Mouse (Mus musculus): ENCODE measurements around the gene Vsig2.

DNA sequence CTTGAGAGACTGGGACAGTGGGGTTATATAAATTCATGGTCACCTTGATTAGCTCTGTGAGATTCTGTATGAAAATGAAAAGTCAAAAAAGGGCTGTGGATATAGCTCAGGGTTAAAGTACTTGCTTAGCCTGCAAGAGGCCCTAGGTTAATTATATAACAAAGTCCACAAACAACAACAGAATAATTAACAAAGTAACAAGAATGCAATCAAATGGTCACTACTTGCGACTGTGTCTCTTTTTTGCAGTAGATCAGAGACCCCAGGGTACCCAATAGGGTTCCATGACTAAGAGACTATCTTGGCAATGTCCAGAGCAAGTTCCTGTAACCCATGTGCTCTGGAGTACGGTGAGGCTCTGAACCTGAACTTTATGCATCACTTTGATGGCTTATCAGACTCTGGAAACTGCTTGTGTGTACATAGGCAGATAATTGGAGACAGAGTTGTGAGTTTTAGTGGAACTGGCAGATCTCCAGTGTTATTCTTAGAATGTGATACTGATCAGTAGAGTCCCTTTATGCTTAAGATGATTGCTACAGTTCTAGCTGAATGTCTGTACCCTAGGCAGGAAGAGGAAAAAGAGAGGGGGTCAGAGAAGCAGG lies 30.3 kb downstream of the Vsig2 start:
- TF ChIP-seq POLR2AphosphoS2 (IDR thresholded peaks at IDR 0.05; ENCODE audit: insufficient read length, low read depth) (no peak), POLR2A (IDR thresholded peaks at IDR 0.05; ENCODE audit: insufficient read length, low read depth) (no peak), MAX (IDR thresholded peaks at IDR 0.05; ENCODE audit: low read depth) (no peak), TCF12 (IDR thresholded peaks at IDR 0.05; ENCODE audit: insufficient read depth, poor library complexity, severe bottlenecking) (no peak), USF1 (IDR thresholded peaks at IDR 0.05; ENCODE audit: low read depth) (no peak), MYOG (IDR thresholded peaks at IDR 0.05; ENCODE audit: control insufficient read depth in 1 of 3, insufficient read depth in 1 of 3, insufficient read length in 2 of 3, low read depth in 2 of 3) (no peak), TCF3 (IDR thresholded peaks at IDR 0.05; ENCODE audit: insufficient read length, low read depth) (no peak), CEBPB (IDR thresholded peaks at IDR 0.05; ENCODE audit: insufficient read depth, poor library complexity, severe bottlenecking) (no peak), SRF (IDR thresholded peaks at IDR 0.05; ENCODE audit: control insufficient read depth, insufficient read length, low read depth) (no peak), E2F4 (IDR thresholded peaks at IDR 0.05; ENCODE audit: insufficient read depth) (no peak), MYOD1 (IDR thresholded peaks at IDR 0.05; ENCODE audit: control insufficient read depth in 1 of 3, insufficient read length in 2 of 3, low read depth in 2 of 3) (no peak)

Data from myocyte (in vitro differentiated cells).